Mouse (Mus musculus) lung, postnatal 10 days (tissue): ENCODE data around the gene Inpp5a.
A peak's percentile ranks its signal among the peaks of the same experiment; 100 is the strongest.

Experiments
- DNase-seq: peaks from one replicate; pipeline ENCODE4 v3.0.0; 2021

Inpp5a gene

GRCm38 (mm10) chr7:139388670-139389212 lies at the start of gene Inpp5a:
Inpp5a (plus strand) TSS chr7:139389109.
- DNase-seq, result peak; percentile 100

GRCm38 (mm10) chr7:139339184-139339583 lies 49.7 kb upstream of the Inpp5a start:
- DNase-seq, result no peak

- no peak for DNase-seq
Measured at GRCm38 (mm10) chr7:139341020-139341660, 47.8 kb upstream of the Inpp5a start.

- no peak for DNase-seq
Measured at GRCm38 (mm10) chr7:139342809-139343208, 46.1 kb upstream of the Inpp5a start.

- DNase-seq, result no peak
Measured at GRCm38 (mm10) chr7:139347051-139347450, 41.9 kb upstream of the Inpp5a start.

- no peak for DNase-seq
Measured at GRCm38 (mm10) chr7:139350606-139351005, 38.3 kb upstream of the Inpp5a start.

GRCm38 (mm10) chr7:139354370-139355139 lies 34.4 kb upstream of the Inpp5a start:
- no peak for DNase-seq

GRCm38 (mm10) chr7:139357043-139357442 lies 31.9 kb upstream of the Inpp5a start:
- DNase-seq, result no peak

- DNase-seq, result peak; percentile 18
Measured at GRCm38 (mm10) chr7:139359906-139360305, 29.0 kb upstream of the Inpp5a start.

GRCm38 (mm10) chr7:139360890-139361559 lies 27.9 kb upstream of the Inpp5a start:
- no peak for DNase-seq

GRCm38 (mm10) chr7:139361799-139362198 lies 27.1 kb upstream of the Inpp5a start:
- no peak for DNase-seq

- no peak for DNase-seq
Measured at GRCm38 (mm10) chr7:139362514-139362913, 26.4 kb upstream of the Inpp5a start.

- DNase-seq, result no peak
Measured at GRCm38 (mm10) chr7:139363281-139364004, 25.5 kb upstream of the Inpp5a start.

GRCm38 (mm10) chr7:139364005-139364557 lies 24.8 kb upstream of the Inpp5a start:
- peak; percentile 89 for DNase-seq

- DNase-seq, result peak; percentile 55
Measured at GRCm38 (mm10) chr7:139364936-139365830, 23.7 kb upstream of the Inpp5a start.

GRCm38 (mm10) chr7:139366131-139366530 lies 22.8 kb upstream of the Inpp5a start:
- no peak for DNase-seq

GRCm38 (mm10) chr7:139366549-139366948 lies 22.4 kb upstream of the Inpp5a start:
- DNase-seq, result peak; percentile 73

- DNase-seq, result peak; percentile 77
Measured at GRCm38 (mm10) chr7:139368218-139368617, 20.7 kb upstream of the Inpp5a start.

GRCm38 (mm10) chr7:139368722-139369380 lies 20.1 kb upstream of the Inpp5a start:
- DNase-seq, result peak; percentile 83

- DNase-seq, result peak; percentile 25
Measured at GRCm38 (mm10) chr7:139369501-139370088, 19.3 kb upstream of the Inpp5a start.
